Mouse (Mus musculus) heart, embryonic 14.5 days (tissue): ENCODE measurements at regions not wholly inside any gene's neighbourhood (a gene's known extent, or its start where the extent isn't known, plus 50 kb on each side); places are given as distances from the start of the nearest gene placed in this dataset.

ENCODE experiments used
- ATAC-seq: fragments of 200-750 bp; cut with Nextera tagmentation; 2 replicates; pipeline ENCODE4 v1.8.0; 2017; ENCODE audit warnings: low read depth, moderate TSS enrichment; ENCODE audit not compliant: insufficient number of reproducible peaks, insufficient read depth, low FRiP score
- H3K27ac ChIP-seq, 2 experiments: fragments of 200-500 bp in 1 of 2; fragments of 300-500 bp in 1 of 2; sonication (generic) in 1 of 2; replicated peaks in 1 of 2; 2 replicates each; pipeline ENCODE4 v1.5.1; 2012 to 2014; ENCODE audit warnings: low read depth in 2 of 2, low read length in 2 of 2, control low read depth in 1 of 2, mild to moderate bottlenecking in 1 of 2, mixed read lengths in 1 of 2; ENCODE audit not compliant: control insufficient read depth in 1 of 2, insufficient read depth in 1 of 2
- H3K27me3 ChIP-seq: fragments of 300-500 bp; sonication (generic); 2 replicates; pipeline ENCODE4 v1.6.1; 2014; ENCODE audit warnings: mild to moderate bottlenecking, low read length, control low read depth; ENCODE audit not compliant: control insufficient read depth, insufficient read depth
- H3K36me3 ChIP-seq: fragments of 300-500 bp; sonication (generic); 2 replicates; pipeline ENCODE4 v1.6.1; 2014; ENCODE audit warnings: mild to moderate bottlenecking, control low read depth, low read length, mixed read lengths; ENCODE audit not compliant: control insufficient read depth, insufficient read depth
- H3K4me1 ChIP-seq, 2 experiments: fragments of 200-500 bp in 1 of 2; fragments of 300-500 bp in 1 of 2; sonication (generic) in 1 of 2; 2 replicates each; pipeline ENCODE4 v1.6.1; 2012 to 2014; ENCODE audit warnings: low read length in 2 of 2, control low read depth in 1 of 2, mixed read lengths in 1 of 2; ENCODE audit not compliant: control insufficient read depth in 2 of 2, insufficient read depth in 2 of 2
- H3K4me2 ChIP-seq: fragments of 300-500 bp; sonication (generic); 2 replicates; pipeline ENCODE4 v1.6.1; 2014; ENCODE audit warnings: mild to moderate bottlenecking, low read length
- H3K4me3 ChIP-seq, 2 experiments: fragments of 200-500 bp in 1 of 2; fragments of 300-500 bp in 1 of 2; sonication (generic) in 1 of 2; 2 replicates each; pipeline ENCODE4 v1.5.1; 2012 to 2014; ENCODE audit warnings: low read length in 2 of 2, mild to moderate bottlenecking in 2 of 2, control low read depth in 1 of 2, low read depth in 1 of 2, moderate library complexity in 1 of 2; ENCODE audit not compliant: control insufficient read depth in 1 of 2, insufficient read depth in 1 of 2
- H3K9ac ChIP-seq: fragments of 300-500 bp; sonication (generic); 2 replicates; pipeline ENCODE4 v1.6.1; 2014; ENCODE audit warnings: mild to moderate bottlenecking, low read length
- H3K9me3 ChIP-seq: fragments of 300-500 bp; sonication (generic); 2 replicates; pipeline ENCODE4 v1.6.1; 2016; ENCODE audit warnings: low read length, control low read depth; ENCODE audit not compliant: control insufficient read depth
- WGBS: fragments of 180-500 bp; shearing (Covaris S2); extraction: QIAGEN DNeasy Blood & Tissue Kit; methylation state at CpG from one replicate; pipeline ENCODE4 v1.1.7; 2014; 5-methylcytosine and 5-hydroxymethylcytosine counted together

DNA sequence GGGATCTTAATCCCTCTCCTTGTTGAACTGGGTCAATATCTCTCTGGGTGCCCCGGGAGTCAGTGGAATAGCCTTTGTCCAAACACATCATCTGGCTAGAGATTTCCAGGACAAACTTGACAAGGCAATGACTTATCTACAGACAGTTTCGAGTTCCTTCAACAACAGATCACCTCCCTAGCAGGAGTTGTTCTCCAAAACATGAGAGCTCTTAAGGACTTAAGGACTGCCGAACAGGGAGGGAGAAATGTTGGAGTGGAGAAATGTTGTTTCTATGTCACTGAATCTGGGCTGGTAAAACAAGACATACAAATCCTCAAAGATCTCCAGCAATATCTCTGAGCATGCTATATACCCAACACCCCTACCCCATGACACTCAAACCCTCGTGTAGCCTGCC lies 59.7 kb upstream of the Cox10 start:
- no peak for ATAC-seq

DNA sequence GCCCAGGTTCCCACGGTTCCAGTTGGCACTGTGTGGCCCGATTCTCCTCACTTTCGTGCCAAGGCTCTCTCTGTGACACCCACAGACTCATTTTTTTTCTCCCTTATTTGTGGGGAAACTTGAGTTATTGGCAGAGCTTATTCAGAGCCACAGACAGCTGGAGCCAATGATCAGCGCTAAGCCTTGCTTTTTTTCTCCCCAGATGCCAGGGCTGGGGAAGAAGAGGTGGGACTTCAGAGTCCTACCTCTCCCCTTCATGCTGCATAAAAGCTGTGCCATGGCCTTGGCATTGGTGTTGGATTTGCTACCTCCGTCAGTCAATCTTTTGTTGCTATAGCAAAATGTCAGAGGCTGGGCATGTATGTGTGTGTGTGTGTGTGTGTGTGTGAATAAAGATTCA lies 56.5 kb upstream of the Cox10 start:
- H3K36me3 ChIP-seq: no peaks in the 10 kb centered on the region
- no peak for ATAC-seq
- H3K27me3 ChIP-seq: no peaks in the 10 kb centered on the region
- H3K4me1 ChIP-seq: no peaks in the 10 kb centered on the region
- no peak overlapping the region for H3K4me3 ChIP-seq
- WGBS: 90% methylated on average over 5 of the region's 5 CpGs
- no peak overlapping the region for H3K4me2 ChIP-seq
- H3K9ac ChIP-seq: no peak overlapping the region
- H3K9me3 ChIP-seq: no peaks in the 10 kb centered on the region
- H3K27ac ChIP-seq: no peak overlapping the region

More for the DNA sequence above, 59.7 kb upstream of the Cox10 start:
- no peaks in the 10 kb centered on the region for H3K4me1 ChIP-seq
- no peaks in the 10 kb centered on the region for H3K9me3 ChIP-seq
- no peaks in the 10 kb centered on the region for H3K36me3 ChIP-seq
- H3K27ac ChIP-seq: no peak overlapping the region
- WGBS: 46% methylated on average over 4 of the region's 4 CpGs
- H3K4me2 ChIP-seq: no peak overlapping the region
- no peaks in the 10 kb centered on the region for H3K27me3 ChIP-seq
- no peak overlapping the region for H3K9ac ChIP-seq
- no peak overlapping the region for H3K4me3 ChIP-seq

DNA sequence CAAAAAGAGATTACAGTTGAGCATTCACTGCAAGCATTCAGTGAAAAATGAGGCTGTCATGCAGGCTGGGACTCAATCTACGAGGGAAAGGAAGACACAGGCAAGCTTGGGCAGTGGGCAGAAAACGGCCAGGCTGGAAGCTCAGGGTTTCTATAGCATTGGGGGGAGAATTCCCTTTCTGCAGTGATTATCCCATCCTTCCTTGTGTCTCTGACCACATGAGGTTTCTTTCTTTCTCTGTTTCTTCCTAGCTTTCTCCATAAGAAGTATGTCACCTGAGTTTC lies 56.0 kb upstream of the Cox10 start:
- Histone ChIP-seq H3K9ac (no peak overlapping the region), H3K9me3 (no peaks in the 10 kb centered on the region), H3K27me3 (no peaks in the 10 kb centered on the region), H3K36me3 (no peaks in the 10 kb centered on the region), H3K27ac (no peak overlapping the region), H3K4me3 (no peak overlapping the region), H3K4me1 (no peaks in the 10 kb centered on the region), H3K4me2 (no peak overlapping the region)
- ATAC-seq: no peak
- 74% methylated on average over 2 of the region's 2 CpGs for WGBS

DNA sequence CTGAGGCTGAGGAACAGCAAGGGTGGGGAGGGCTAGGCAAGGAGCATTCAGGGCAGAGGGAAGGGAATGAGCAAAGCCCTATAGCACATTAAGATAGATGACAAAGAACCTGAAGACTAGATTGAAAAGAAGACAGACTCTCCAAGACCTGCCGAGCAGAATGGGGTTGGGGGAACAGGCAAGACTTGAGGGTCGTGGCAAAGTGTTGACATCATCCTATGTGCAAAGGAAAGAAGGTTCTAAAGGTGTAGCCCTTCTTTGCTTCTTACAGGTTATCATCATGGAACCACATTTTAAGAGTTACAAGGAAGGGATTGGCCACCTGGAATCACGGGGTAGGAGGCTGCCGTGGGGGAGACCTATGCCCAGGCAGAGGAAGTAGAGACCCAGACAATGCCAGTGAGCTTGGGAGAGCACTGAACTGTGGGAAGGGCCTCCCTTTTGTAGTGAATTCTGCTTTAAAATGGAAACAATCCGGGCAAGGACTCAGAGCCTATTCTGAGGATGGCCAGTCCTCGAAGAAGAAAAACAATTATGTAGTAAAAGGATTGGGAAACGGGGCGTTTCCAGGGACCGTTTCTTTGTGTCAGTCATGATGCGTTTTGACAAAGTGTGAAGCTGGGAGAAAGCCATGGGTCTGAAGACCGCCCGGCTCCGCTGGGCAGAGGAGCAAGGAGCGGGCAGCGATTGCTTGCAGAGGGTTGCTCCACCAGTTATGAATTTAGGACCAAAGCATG lies 55.5 kb upstream of the Cox10 start:
- Histone ChIP-seq H3K9me3 (no peaks in the 10 kb centered on the region), H3K27me3 (no peaks in the 10 kb centered on the region), H3K9ac (no peak overlapping the region), H3K36me3 (no peaks in the 10 kb centered on the region), H3K4me2 (no peak overlapping the region), H3K4me3 (no peak overlapping the region), H3K27ac (no peak overlapping the region), H3K4me1 (no peaks in the 10 kb centered on the region)
- 83% methylated on average over 15 of the region's 15 CpGs for WGBS
- no peak for ATAC-seq
